Mouse (Mus musculus): Measurements from ENCODE around the gene Rab3a.

The Rab3a gene

DNA sequence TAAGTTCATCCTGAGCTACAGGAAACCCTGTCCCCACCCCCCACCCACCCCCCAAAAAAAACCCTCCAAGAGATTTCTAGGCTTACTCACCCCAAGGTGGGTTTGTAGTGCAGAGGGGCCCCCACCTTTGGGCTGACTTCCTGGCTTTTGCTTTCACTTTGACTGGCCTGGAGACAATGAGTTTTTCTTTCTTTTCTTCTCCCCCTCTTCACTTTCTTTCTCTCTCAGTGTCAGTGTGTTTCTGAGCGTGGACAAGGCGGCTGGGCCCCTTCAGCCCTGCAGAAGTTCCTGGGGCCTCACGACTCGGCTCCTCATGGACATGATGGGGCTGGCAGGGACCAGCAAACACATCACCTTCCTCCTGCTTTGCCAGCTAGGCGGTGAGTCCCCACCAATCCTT lies 53.8 kb downstream of the Rab3a start, which contains the start of gene Il12rb1:
Gene Il12rb1 (plus strand): TSS at position 211 of the 400 bp plus-strand sequence.
- no peak for TF ChIP-seq GATA4 (IDR thresholded peaks at IDR 0.05; ENCODE audit: insufficient replicate concordance, low read length)

Measured in liver, adult (tissue).